Mouse (Mus musculus): ENCODE results near the gene Igsf6.

The Igsf6 gene

GRCm38 (mm10) chr7:121034701-121035141, 39.7 kb downstream of the Igsf6 start:
- no peak for TF ChIP-seq GATA4 (IDR thresholded peaks at IDR 0.05; ENCODE audit: insufficient replicate concordance, low read length)

- TF ChIP-seq GATA4 (IDR thresholded peaks at IDR 0.05; ENCODE audit: insufficient replicate concordance, low read length): no peak
Measured at GRCm38 (mm10) chr7:121033856-121034652, 40.3 kb downstream of the Igsf6 start, which contains the start of gene Mettl9. Mettl9 (plus strand) TSS chr7:121034445.

GRCm38 (mm10) chr7:121026300-121026699, 48.1 kb downstream of the Igsf6 start:
- TF ChIP-seq GATA4 (IDR thresholded peaks at IDR 0.05; ENCODE audit: insufficient replicate concordance, low read length): no peak

GRCm38 (mm10) chr7:121025221-121026008, 49.0 kb downstream of the Igsf6 start:
- no peak for TF ChIP-seq GATA4 (IDR thresholded peaks at IDR 0.05; ENCODE audit: insufficient replicate concordance, low read length)

- no peak for TF ChIP-seq GATA4 (IDR thresholded peaks at IDR 0.05; ENCODE audit: insufficient replicate concordance, low read length)
Measured at GRCm38 (mm10) chr7:121020277-121020676, 54.1 kb downstream of the Igsf6 start.

- no peak for TF ChIP-seq GATA4 (IDR thresholded peaks at IDR 0.05; ENCODE audit: insufficient replicate concordance, low read length)
Measured at GRCm38 (mm10) chr7:121018778-121019177, 55.6 kb downstream of the Igsf6 start.

GRCm38 (mm10) chr7:121014486-121014885, 59.9 kb downstream of the Igsf6 start:
- TF ChIP-seq GATA4 (IDR thresholded peaks at IDR 0.05; ENCODE audit: insufficient replicate concordance, low read length): no peak
